Mouse (Mus musculus) midbrain, embryonic 12.5 days (tissue): ENCODE data around the gene Cdr2l. TPM values are rescaled to one million over a fixed set of nuclear protein-coding genes. Genes with fewer than 3 reads are reported as not detected.

ENCODE experiments used
- ATAC-seq: fragments of 200-750 bp; cut with Nextera tagmentation; 2 replicates; pipeline ENCODE4 v1.8.0; 2017; ENCODE audit warnings: low read depth, moderate TSS enrichment, moderate library complexity; ENCODE audit not compliant: low FRiP score
- H3K27ac ChIP-seq: fragments of 300-500 bp; sonication (generic); replicated peaks from 2 replicates; pipeline ENCODE4 v1.5.1; 2016; ENCODE audit warnings: mild to moderate bottlenecking
- H3K27me3 ChIP-seq: fragments of 300-500 bp; sonication (generic); 2 replicates; pipeline ENCODE4 v1.6.1; 2016; ENCODE audit warnings: mild to moderate bottlenecking
- H3K36me3 ChIP-seq: fragments of 300-500 bp; sonication (generic); 2 replicates; pipeline ENCODE4 v1.6.1; 2016
- H3K4me1 ChIP-seq: fragments of 300-500 bp; sonication (generic); 2 replicates; pipeline ENCODE4 v1.6.1; 2016
- H3K4me2 ChIP-seq: fragments of 300-500 bp; sonication (generic); replicated peaks from 2 replicates; pipeline ENCODE4 v1.6.1; 2016; ENCODE audit warnings: mild to moderate bottlenecking, moderate library complexity
- H3K4me3 ChIP-seq: fragments of 300-500 bp; sonication (generic); 2 replicates; pipeline ENCODE4 v1.5.1; 2016; ENCODE audit warnings: mild to moderate bottlenecking
- H3K9ac ChIP-seq: fragments of 300-500 bp; sonication (generic); replicated peaks from 2 replicates; pipeline ENCODE4 v1.6.1; 2016; ENCODE audit warnings: mild to moderate bottlenecking, moderate library complexity
- H3K9me3 ChIP-seq: fragments of 300-500 bp; sonication (generic); 2 replicates; pipeline ENCODE4 v1.6.1; 2016; ENCODE audit warnings: mild to moderate bottlenecking
- WGBS: fragments of 180-500 bp; shearing (Covaris S2); methylation state at CpG from one replicate; pipeline ENCODE4 v1.1.7; 2016; 5-methylcytosine and 5-hydroxymethylcytosine counted together
- polyA plus RNA-seq: library from polyadenylated mRNA; unstranded; fragments of >200 nt; fragmentation: Nextera tagmentation; extraction: Ambion mirVana; gene quantifications from 2 replicates; pipeline ENCODE4 v1.2.1, GENCODE M21; 2016

Cdr2l gene
- polyA plus RNA-seq, 1 experiment from 2014 or later: 32.4 TPM

DNA sequence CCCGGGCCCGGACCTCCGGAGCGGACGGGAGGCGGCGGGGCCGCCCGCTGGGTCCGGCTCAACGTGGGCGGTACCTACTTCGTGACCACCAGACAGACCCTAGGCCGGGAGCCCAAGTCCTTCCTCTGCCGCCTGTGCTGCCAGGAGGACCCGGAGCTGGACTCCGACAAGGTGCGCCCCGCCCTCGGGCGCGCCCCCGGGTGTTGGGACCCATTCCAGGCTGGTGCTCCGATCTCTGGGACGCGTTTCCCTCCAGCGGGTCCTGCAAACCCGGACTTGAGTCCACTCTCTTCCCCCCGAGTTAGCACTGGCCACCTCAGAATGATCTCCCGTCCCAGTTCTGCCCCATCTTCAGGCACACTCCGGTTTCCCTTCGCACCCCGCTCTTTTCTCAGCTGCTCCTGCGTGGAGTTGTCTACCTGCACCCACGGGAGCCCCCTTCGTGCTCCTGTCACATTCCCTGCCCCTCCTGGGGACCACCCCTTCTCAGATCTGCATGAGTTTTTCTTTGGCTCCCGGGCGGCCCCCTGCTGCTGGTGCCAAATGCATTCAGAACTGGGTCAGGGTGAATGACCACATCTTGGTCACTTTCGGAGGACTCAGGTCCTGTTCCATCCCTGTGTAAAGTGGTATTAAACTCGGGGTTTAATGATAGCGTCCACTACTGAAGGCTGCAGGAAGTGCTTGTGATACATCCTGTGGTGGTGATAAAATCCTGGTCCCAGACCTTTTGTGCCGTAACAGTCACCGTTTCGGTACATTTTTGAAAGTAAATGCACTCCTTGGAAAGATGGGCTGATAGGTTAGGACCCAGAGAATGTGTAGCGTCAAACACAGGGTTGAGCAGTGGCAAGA, 38.8 kb downstream of the Cdr2l start:
- Histone ChIP-seq H3K9me3 (no peaks in the 10 kb centered on the region), H3K4me1 (peaks cover 30% of the 10 kb centered on the region), H3K36me3 (peaks cover 42% of the 10 kb centered on the region), H3K4me2 (peak overlapping the region; percentile 98), H3K4me3 (peak overlapping the region; percentile 62), H3K27ac (peak overlapping the region; percentile 76), H3K27me3 (no peaks in the 10 kb centered on the region), H3K9ac (peak overlapping the region; percentile 87)
- ATAC-seq: peak; percentile 1
- WGBS: 4% methylated on average over 44 of the region's 45 CpGs

DNA sequence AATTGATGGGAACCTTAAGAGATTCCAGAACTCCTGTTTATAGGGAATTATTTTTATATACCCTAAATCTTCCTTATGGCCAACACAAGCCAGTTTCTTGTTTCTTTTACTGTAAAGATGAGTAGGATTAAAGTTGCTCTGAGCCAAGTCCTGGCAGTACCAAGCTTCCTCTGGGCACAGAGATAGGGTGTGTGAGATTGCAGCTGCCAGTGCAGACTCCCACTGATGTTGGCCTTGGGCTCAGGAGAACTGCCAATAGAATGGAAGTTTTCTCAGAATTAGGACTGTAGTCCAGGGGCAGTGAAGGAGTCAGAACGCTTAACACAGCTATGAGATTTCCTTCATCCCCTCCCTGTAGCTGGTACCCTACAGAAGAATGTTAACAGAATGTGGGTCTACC, 39.6 kb downstream of the Cdr2l start:
- Histone ChIP-seq H3K4me1 (peaks cover 30% of the 10 kb centered on the region), H3K36me3 (peaks cover 42% of the 10 kb centered on the region), H3K4me3 (peak overlapping the region; percentile 62), H3K9me3 (no peaks in the 10 kb centered on the region), H3K27ac (no peak overlapping the region), H3K4me2 (peak overlapping the region; percentile 98), H3K27me3 (no peaks in the 10 kb centered on the region), H3K9ac (peak overlapping the region; percentile 87)
- WGBS: 72% methylated on average over 1 of the region's 1 CpGs
- ATAC-seq: no peak

DNA sequence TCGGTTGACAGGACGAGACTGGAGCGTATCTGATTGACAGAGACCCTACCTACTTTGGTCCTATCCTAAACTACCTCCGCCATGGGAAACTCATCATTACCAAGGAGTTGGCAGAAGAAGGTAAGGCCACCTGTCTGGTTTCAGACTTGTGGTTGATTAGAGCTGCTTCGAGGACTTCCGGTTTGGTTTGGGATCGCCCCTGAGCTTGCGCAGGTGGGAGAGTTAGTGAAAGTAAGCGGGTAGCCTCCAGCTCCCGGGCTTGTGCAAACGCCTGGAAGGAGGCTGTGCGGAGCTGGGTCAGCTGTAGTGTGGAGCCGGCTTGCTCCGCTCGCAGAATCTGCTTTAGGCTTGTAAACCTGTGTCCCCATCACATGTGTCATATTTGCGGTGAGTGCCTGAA, 40.3 kb downstream of the Cdr2l start:
- Histone ChIP-seq H3K36me3 (peaks cover 38% of the 10 kb centered on the region), H3K4me3 (no peak overlapping the region), H3K9me3 (no peaks in the 10 kb centered on the region), H3K9ac (no peak overlapping the region), H3K4me2 (peak overlapping the region; percentile 98; the same call in 1 of the 2 replicates), H3K27me3 (no peaks in the 10 kb centered on the region), H3K27ac (no peak overlapping the region), H3K4me1 (peaks cover 30% of the 10 kb centered on the region)
- ATAC-seq: no peak
- 88% methylated on average over 16 of the region's 16 CpGs for WGBS

DNA sequence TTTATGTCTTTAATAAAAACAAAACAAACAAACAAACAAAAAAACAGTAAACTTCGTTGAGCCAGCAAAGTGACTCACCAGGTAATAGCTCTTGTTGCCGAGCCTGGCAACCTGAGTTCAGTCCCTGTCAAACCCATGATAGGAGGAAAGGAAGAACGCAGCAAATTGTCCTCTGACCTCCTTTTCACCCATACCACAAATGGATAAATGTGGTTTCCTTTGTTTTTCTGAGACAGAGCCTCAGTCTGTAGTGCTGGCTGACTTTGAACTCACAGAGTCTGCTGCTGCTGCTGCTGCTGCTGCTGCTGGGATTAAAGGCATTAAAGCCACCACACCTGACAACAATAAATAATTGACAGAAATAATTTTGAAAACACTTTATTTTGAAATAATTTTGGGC, 41.4 kb downstream of the Cdr2l start:
- peaks cover 33% of the 10 kb centered on the region for H3K36me3 ChIP-seq
- no peaks in the 10 kb centered on the region for H3K9me3 ChIP-seq
- no peak overlapping the region for H3K4me3 ChIP-seq
- H3K27ac ChIP-seq: no peak overlapping the region
- no peak overlapping the region for H3K4me2 ChIP-seq
- no peak overlapping the region for H3K9ac ChIP-seq
- no peak for ATAC-seq
- H3K27me3 ChIP-seq: no peaks in the 10 kb centered on the region
- WGBS: 96% methylated on average over 3 of the region's 3 CpGs
- peaks cover 36% of the 10 kb centered on the region for H3K4me1 ChIP-seq

DNA sequence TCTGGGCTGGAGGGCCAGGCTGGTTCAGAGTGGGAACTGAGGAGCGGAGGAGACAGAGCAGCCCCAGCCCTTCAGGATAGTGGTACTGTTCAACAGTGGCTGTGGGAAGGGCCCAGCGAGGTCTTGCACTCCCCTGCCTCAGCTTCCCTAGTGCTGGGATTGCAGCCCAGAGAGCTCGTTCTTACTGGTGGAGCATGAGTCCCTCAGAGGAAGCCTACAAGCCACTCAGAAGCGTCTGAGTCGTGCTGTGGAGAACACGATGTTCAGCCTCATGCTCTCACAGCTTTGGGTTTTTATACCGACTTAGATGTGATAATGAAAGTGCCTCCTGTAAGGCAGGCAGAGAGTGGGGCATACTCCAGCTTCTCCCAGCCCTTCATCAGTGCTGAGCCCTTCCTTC, 43.0 kb downstream of the Cdr2l start:
- no peaks in the 10 kb centered on the region for H3K9me3 ChIP-seq
- no peaks in the 10 kb centered on the region for H3K27me3 ChIP-seq
- WGBS: 92% methylated on average over 7 of the region's 7 CpGs
- no peak for ATAC-seq
- no peak overlapping the region for H3K27ac ChIP-seq
- no peak overlapping the region for H3K4me2 ChIP-seq
- H3K9ac ChIP-seq: no peak overlapping the region
- no peak overlapping the region for H3K4me3 ChIP-seq
- H3K36me3 ChIP-seq: peaks cover 37% of the 10 kb centered on the region
- peaks cover 25% of the 10 kb centered on the region for H3K4me1 ChIP-seq

DNA sequence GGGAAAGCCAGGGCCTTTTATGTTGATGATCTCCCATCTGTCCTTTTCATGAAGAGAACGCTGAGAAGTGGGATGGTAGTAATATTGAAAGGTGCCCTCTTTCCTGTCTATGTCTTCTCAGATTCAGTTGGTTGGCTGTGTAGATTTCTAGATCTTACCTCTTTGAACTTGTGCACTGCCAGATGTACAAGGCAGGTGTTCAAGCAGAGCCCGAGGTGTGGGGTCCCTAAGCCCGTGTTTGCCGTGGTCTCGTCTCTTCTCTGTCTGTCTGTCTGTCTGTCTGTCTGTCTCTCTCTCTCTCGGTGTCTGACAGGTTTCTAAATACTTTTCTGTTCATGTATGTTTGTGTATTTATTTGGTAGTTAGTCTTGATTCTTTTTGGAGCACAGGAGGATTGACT, 44.0 kb downstream of the Cdr2l start:
- Histone ChIP-seq H3K4me3 (no peak overlapping the region), H3K36me3 (peaks cover 47% of the 10 kb centered on the region), H3K9me3 (no peaks in the 10 kb centered on the region), H3K9ac (no peak overlapping the region), H3K4me2 (no peak overlapping the region), H3K27me3 (no peaks in the 10 kb centered on the region), H3K4me1 (peaks cover 24% of the 10 kb centered on the region), H3K27ac (no peak overlapping the region)
- 92% methylated on average over 6 of the region's 6 CpGs for WGBS
- no peak for ATAC-seq

DNA sequence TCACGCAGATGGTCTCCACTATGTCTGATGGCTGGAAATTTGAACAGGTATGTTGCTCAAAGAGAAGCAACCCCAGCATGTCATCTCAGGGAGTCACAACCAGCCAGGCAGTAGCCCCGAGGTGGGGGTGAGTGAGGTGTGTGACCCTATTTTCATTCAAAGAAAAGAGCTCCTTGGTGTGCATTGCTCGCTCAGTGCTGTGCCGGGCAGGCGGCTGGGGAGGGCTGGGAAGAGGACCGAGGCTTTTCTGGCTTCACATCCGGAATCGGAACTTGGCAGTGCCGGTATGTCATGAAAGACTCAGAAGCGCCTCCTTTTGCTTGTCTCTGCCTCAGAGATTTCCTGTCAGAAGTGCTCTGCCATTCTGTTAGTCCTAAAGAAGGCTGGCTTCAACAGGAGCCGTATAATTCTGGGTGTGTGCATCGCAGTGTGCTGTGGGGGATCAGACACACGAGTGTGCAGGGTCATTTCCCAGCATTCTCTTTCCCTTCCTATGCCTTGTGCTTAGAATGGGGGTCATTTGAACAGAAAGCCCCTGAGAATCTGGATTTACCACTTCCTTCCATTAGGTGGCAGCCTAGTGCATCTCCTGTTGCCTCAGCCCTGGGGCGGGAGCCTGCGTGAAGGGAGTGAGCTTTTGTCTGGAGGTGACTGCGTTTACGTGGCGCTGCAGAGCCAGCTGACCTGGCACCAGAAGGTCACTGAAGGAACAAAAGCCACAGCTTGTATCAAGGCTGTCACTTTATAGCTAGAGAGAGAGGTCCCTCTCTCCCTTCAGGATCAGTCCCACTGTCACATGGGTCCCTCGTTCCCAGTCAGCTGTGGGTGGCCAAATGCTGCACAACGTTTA, 46.0 kb downstream of the Cdr2l start:
- no peaks in the 10 kb centered on the region for H3K9me3 ChIP-seq
- 0 out of 2 replicates have a peak overlapping the region, but pooled peaks have one; percentile 1 for H3K4me3 ChIP-seq
- peak overlapping the region; percentile 22 for H3K27ac ChIP-seq
- 32% methylated on average over 20 of the region's 20 CpGs for WGBS
- H3K36me3 ChIP-seq: peaks cover 67% of the 10 kb centered on the region
- ATAC-seq: peak; percentile 73
- H3K4me2 ChIP-seq: peak overlapping the region; percentile 24
- H3K9ac ChIP-seq: peak overlapping the region; percentile 15; the same call in 1 of the 2 replicates
- peaks cover 10% of the 10 kb centered on the region for H3K4me1 ChIP-seq
- no peaks in the 10 kb centered on the region for H3K27me3 ChIP-seq

DNA sequence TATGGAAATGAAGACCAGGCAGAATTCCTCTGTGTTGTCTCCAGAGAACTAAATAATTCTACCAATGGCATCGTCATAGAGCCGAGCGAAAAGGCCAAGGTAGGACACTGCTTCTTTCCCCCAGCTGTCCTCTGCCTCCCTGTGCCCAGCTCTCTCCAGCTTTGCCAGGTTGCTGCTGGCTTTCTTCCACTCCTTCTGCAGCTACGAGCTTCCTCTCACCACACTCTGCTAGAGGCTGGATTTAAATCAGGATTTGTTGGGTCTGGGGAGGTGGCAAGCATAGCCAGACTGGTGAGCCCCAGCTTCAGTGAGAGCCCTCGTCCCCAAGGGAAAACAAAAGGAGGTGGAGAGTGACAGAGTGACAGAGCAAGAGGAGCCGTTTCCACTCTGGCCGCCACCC, 47.6 kb downstream of the Cdr2l start:
- H3K9ac ChIP-seq: no peak overlapping the region
- no peak for ATAC-seq
- H3K27me3 ChIP-seq: no peaks in the 10 kb centered on the region
- no peak overlapping the region for H3K4me3 ChIP-seq
- H3K9me3 ChIP-seq: no peaks in the 10 kb centered on the region
- H3K4me1 ChIP-seq: peaks cover 10% of the 10 kb centered on the region
- WGBS: 85% methylated on average over 7 of the region's 7 CpGs
- H3K36me3 ChIP-seq: peaks cover 69% of the 10 kb centered on the region
- no peak overlapping the region for H3K27ac ChIP-seq
- no peak overlapping the region for H3K4me2 ChIP-seq

DNA sequence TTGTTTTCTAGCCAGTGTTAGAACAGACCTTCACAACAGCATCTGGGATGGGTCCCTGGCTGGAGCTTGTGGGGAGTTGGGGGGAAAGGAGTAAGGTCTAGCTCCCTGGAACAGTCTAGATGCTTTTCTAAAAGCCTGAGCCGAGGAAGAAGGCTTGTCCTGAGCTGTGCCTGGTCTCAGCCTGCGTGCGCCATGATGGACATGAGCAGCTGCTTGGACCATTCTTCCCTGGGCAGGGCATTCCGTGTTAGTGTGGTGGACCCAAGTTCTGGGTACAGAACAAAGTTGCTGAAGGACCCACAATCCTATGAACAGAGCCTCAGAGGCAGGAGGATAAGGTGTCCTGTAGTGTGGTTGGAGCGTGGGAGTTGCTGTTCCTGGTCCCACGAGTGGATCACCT, 48.8 kb downstream of the Cdr2l start:
- WGBS: 94% methylated on average over 6 of the region's 6 CpGs
- H3K27ac ChIP-seq: no peak overlapping the region
- no peak for ATAC-seq
- H3K9me3 ChIP-seq: no peaks in the 10 kb centered on the region
- no peak overlapping the region for H3K4me3 ChIP-seq
- peaks cover 13% of the 10 kb centered on the region for H3K4me1 ChIP-seq
- no peak overlapping the region for H3K9ac ChIP-seq
- peaks cover 9% of the 10 kb centered on the region; the same call in 1 of the 2 replicates for H3K27me3 ChIP-seq
- no peak overlapping the region for H3K4me2 ChIP-seq
- peaks cover 57% of the 10 kb centered on the region for H3K36me3 ChIP-seq

DNA sequence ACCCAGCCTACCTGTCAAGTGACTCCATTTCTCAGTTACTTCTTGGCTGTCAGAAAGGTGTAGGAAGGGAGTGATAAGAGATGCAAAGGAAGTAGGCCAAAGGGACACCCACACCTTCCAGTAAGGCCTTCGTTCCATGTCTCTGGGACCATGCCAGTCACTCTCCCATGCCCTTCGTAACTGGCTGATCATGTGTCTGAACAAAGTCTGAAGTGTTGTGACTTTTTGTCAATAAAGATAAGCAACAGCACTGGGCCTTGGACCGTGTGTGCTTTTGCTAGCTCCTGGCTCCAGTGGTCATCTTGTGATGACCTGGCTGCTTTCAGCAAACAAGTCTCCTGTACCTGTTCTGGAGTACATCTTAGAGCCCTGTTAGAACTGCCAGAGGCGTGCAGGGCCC, 51.1 kb downstream of the Cdr2l start:
- Histone ChIP-seq H3K36me3 (peaks cover 40% of the 10 kb centered on the region), H3K4me2 (no peak overlapping the region), H3K9me3 (no peaks in the 10 kb centered on the region), H3K4me1 (peaks cover 16% of the 10 kb centered on the region), H3K27me3 (peaks cover 9% of the 10 kb centered on the region; the same call in 1 of the 2 replicates), H3K27ac (no peak overlapping the region), H3K4me3 (no peak overlapping the region), H3K9ac (no peak overlapping the region)
- no peak for ATAC-seq
- 83% methylated on average over 4 of the region's 4 CpGs for WGBS

DNA sequence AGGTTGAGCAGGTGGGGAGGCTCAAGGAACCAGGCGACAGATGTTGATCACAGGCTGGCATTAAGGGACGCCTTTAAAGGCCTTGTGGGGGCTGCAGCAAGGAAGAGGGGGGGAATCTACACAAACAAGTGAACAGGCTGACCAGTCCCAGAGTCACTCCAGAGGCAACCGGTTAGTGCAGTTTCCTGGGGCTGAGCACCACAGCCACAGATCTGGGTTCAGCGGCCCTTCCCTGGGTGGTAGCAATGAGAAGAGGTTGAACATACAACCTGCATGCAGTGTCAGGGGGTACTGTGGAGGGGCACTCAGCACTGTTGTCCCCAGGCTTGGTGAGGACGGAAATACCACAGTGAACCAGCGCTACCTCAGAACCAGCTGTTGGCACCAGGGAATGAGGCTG, 51.6 kb downstream of the Cdr2l start:
- H3K4me1 ChIP-seq: peaks cover 13% of the 10 kb centered on the region
- no peak overlapping the region for H3K4me3 ChIP-seq
- H3K27me3 ChIP-seq: peaks cover 9% of the 10 kb centered on the region; the same call in 1 of the 2 replicates
- H3K36me3 ChIP-seq: peaks cover 40% of the 10 kb centered on the region
- H3K9me3 ChIP-seq: no peaks in the 10 kb centered on the region
- WGBS: 83% methylated on average over 6 of the region's 6 CpGs
- no peak for ATAC-seq
- H3K4me2 ChIP-seq: no peak overlapping the region
- no peak overlapping the region for H3K9ac ChIP-seq
- H3K27ac ChIP-seq: no peak overlapping the region
